Mouse (Mus musculus): ENCODE data around the gene C130050O18Rik.

DNA sequence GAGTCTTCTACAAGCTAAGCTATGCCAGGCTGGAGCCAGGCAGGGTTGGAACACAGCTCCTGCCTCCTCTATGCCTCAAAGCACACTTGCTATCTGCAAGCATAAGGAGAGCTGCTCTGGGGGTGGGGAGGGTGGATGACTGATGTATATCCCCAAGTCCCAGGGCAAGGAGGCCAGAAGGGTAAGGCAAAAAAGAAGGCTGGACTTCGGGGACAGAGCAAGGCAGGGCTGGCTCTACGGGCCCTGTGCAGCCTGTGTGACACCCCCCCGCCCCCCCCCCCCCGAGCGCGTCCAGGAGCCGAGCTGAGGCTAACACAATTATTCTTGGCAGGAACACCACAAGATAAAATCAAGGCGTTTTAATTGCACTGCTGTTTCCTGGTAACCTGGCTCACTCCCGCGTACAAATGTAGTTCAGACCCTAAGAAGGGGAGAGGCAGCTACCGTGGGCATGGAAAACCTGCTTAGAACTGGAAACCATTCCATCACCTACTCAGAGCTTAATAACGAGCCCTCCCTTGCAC, 24.8 kb downstream of the C130050O18Rik start:
- TF ChIP-seq CTCF (IDR thresholded peaks at IDR 0.05; ENCODE audit: control insufficient read depth, insufficient read depth, insufficient replicate concordance, low read depth, low read length), result no peak
- TF ChIP-seq POLR2A (IDR thresholded peaks at IDR 0.05; ENCODE audit: control insufficient read depth, low read depth, low read length), result no peak

Measured in testis, adult 2 months (tissue).